Mouse (Mus musculus) olfactory bulb, adult 2 months (tissue): ENCODE results near the gene Kremen2. TPM values are rescaled to one million over a fixed set of nuclear protein-coding genes. Genes with fewer than 3 reads are reported as not detected.
A peak's percentile ranks its signal among the peaks of the same experiment; 100 is the strongest.

Experiments
- H3K27ac ChIP-seq: fragments of 200-500 bp; 2 replicates; pipeline ENCODE4 v1.5.1; 2012; ENCODE audit warnings: low read depth, low read length; ENCODE audit not compliant: insufficient read depth
- H3K4me1 ChIP-seq: fragments of 200-500 bp; 2 replicates; pipeline ENCODE4 v1.6.1; 2012; ENCODE audit warnings: low read length; ENCODE audit not compliant: control insufficient read depth, insufficient read depth
- H3K4me3 ChIP-seq: fragments of 200-500 bp; 2 replicates; pipeline ENCODE4 v1.5.1; 2012; ENCODE audit warnings: mild to moderate bottlenecking, low read depth, low read length, moderate library complexity; ENCODE audit not compliant: insufficient read depth
- CTCF ChIP-seq: fragments of 200-500 bp; IDR thresholded peaks from 2 replicates; pipeline ENCODE4 v1.5.1; 2012; ENCODE audit warnings: low read depth, mild to moderate bottlenecking, low read length, moderate library complexity; ENCODE audit not compliant: insufficient read depth
- POLR2A ChIP-seq: fragments of 200-500 bp; IDR thresholded peaks from 2 replicates; pipeline ENCODE4 v1.6.1; 2012; ENCODE audit warnings: mild to moderate bottlenecking, low read depth, low read length, moderate library complexity; ENCODE audit not compliant: insufficient read depth
- WGBS: fragments of 180-500 bp; shearing (Covaris S2); methylation state at CpG from one replicate; pipeline ENCODE4 v1.1.7; 2018; 5-methylcytosine and 5-hydroxymethylcytosine counted together
- polyA plus RNA-seq: library from polyadenylated mRNA; stranded (reverse); fragments of >200 nt; gene quantifications from 2 replicates; pipeline ENCODE4 v1.2.4, GENCODE M21; 2012; ENCODE audit warnings: low replicate concordance; ENCODE audit not compliant: missing spikeins, insufficient read depth, insufficient read length

Kremen2 gene
- polyA plus RNA-seq, 1 experiment: not detected

DNA sequence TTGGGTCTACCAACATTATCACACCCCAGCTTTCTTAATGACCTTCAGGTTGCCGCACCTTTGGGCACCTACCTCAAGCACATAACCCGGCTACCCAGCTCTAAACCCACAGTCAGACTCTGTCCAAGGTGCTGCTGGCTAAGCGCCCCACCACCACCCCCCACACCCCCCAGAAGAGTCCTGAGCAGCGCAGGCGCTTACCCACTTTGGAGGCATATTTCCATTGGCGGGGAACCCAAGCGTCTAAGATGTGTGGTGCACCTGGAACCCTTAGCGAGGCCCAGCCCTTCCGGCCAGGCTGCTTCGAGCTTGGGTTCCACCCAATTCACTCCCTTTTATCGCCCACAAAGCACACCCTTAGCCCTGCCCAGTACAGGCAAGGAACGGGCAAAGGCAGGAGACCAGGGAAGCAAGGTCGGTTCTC, 5.0 kb downstream of the Kremen2 start, which contains the start of gene Paqr4:
Gene Paqr4, minus strand, starts transcription at position 270 of the 424 bp plus-strand sequence.
- TF ChIP-seq POLR2A (no peak), CTCF (no peak)
- peak within 1 kb of the TSS; percentile 86 for H3K4me3 ChIP-seq
- WGBS: 11% methylated on average over 13 of the region's 13 CpGs
- H3K4me1 ChIP-seq: peaks cover 36% of the 10 kb centered on the region
- H3K27ac ChIP-seq: peak within 1 kb of the TSS; percentile 76

DNA sequence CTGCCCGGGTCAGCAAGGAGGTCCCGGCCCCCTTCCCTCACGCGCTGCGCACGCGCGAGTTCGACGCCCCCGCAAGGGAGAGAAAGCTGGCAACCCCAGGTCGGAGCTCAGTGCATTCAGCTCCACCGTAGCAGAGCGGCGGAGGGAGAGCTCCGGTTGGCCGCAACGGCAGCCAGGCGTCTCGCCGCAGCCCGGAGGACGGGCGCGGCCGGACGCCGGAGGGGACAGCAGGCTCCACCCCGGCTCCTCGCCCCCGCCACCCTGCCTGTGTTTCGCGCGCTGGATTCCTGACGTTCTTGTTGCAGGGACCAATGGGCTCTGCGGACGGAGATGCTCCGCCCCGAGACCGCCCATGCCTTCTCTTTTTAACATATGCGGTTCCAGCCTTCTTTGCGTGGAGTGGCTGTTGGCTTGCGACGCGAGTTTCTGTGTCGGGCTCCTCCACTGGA, 5.5 kb downstream of the Kremen2 start:
- TF ChIP-seq CTCF (no peak), POLR2A (peak; percentile 92)
- Histone ChIP-seq H3K4me3 (peak overlapping the region; percentile 86), H3K27ac (peak overlapping the region; percentile 76; the same call in 1 of the 2 replicates), H3K4me1 (peaks cover 32% of the 10 kb centered on the region)
- WGBS: under 1% methylated on average over 46 of the region's 46 CpGs

DNA sequence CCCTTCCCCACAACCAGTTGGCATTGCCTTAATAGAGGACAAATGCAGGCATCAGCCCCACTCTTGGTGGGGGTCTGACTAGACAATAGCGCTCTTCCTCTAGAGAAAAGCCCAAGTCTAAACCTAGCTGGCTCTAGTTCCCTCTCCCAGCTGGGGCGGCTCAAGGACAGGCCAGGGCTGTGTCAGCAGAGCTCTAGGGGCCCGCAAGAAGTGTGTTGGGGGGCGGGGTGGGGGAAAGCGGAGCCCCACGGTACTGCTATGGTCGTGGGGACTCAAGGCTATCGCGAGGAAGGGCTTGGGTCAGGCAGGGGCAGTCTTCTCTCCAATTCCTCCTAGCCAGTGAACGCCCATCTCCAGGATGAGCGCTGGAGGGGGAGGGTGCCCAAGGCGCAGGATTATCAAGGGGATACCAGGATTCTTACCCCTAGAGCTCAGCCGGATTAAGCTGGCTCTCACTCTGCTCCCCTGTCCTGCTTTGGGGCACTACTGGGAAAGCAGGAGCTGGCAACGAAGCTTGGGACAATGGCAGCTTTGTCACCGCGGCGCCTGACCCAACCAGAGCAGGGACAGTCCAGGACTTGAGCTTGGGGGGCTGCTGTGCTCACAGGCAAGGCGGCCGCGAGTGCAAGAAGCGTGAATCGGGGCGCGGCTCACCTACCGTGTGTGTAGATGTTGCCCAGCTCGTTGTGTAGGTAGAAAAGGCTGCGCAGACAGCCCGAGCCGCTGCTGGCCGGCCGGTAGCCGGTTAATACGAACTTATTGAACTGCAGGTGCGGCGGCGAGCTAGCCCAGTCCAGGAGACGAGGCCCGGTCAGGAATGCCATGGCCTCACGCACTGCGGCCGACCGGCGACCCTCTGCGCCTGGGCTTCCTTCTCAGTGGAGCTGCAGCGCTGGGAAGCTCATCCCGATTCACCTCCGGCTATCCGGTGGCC, 6.2 kb downstream of the Kremen2 start:
- Histone ChIP-seq H3K4me3 (peak overlapping the region; percentile 86), H3K27ac (peak overlapping the region; percentile 76), H3K4me1 (peaks cover 27% of the 10 kb centered on the region)
- no peak for TF ChIP-seq POLR2A
- no peak for TF ChIP-seq CTCF
- 2% methylated on average over 48 of the region's 48 CpGs for WGBS

DNA sequence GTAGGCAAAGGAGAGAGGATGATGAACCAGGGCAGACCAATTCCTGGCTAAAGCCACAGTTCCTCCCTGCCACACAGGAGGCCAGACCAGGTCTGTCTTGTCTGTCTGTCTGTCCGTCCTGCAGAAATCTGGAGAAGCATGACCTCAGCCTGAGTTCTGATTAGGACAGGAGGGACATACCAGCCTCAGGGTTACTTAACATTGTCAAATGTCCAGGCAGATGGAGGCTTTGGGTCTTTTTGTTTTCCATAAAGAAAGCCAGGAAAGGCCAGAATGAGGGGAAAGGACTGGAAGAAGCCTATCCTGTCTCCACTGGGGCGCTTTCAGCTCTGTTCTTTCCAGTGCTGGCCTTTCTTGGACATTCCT, 6.8 kb downstream of the Kremen2 start:
- Histone ChIP-seq H3K27ac (no peak overlapping the region), H3K4me1 (peaks cover 27% of the 10 kb centered on the region), H3K4me3 (peak overlapping the region; percentile 86; the same call in 1 of the 2 replicates)

DNA sequence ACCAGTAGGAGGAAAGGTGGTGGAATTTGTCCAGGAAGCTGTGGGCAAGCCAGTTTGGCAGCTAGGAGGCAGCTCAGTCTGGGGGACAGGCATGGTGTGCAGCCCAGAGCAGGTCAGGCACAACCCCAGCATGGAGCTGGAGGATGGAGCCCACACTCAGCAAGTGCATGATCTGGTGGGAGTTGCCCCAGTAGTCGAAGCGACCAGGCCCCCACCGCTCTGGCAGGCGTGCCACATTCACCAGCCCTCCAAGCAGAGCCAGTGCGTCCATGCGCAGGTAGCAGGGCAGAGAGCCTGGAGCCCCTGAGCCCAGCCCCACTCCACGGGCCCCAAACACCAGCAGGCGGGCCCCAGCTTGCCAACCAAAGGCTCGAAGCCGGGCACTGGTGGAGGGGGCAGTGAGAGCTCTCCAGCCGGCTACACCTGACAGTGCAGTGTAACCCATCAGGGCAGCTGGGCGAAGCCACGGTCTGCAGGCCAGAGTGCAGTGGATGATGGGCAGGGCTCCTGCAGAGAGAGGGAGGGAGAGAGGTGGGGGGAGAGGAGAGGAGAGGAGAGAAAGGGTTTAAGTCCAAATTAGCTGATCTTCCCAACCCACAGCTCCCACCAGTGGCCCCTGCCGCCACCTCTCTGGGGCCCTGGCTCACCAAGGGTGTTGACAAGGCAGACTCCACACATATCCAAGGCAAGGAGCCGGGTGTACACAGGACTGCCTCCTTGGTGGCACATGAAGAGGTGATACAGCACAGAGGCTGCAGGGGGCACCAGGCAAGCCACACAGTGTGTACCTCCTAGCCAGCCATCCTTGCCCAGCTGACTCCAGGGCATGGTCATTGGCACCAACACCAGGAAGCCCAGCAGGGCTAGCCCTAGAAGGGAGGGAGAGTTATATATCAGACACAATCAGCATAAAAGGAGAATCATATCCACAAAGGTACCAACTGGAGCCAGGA, 7.9 kb downstream of the Kremen2 start:
- Histone ChIP-seq H3K27ac (no peak overlapping the region), H3K4me1 (peaks cover 27% of the 10 kb centered on the region), H3K4me3 (no peak overlapping the region)
- 74% methylated on average over 15 of the region's 15 CpGs for WGBS
- TF ChIP-seq CTCF (no peak), POLR2A (no peak)

More for the DNA sequence above, 6.8 kb downstream of the Kremen2 start:
- TF ChIP-seq CTCF (no peak), POLR2A (no peak)
- 64% methylated on average over 2 of the region's 2 CpGs for WGBS

DNA sequence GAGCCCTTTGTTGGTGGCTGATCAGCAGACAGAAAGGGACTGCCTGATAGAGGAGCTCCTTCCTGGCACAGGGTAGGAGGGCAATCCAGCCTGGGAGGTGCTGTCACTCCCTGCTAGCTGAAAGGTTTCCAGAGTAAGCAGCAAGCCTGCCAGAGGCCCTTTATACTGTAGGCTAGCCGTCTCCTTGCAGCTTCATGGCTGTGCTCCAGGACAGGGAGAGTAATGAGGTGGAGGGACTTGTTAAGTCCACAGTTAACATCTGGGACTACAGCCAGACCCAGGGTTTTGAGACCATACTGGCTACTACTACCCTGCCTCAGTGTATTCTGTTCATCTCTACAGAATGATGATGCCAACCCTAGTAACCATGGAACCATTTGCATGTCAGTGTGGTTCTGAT, 11.3 kb downstream of the Kremen2 start:
- Histone ChIP-seq H3K27ac (no peak overlapping the region), H3K4me1 (peaks cover 11% of the 10 kb centered on the region), H3K4me3 (no peak overlapping the region)
- TF ChIP-seq CTCF (no peak), POLR2A (no peak)
- 52% methylated on average over 1 of the region's 1 CpGs for WGBS

DNA sequence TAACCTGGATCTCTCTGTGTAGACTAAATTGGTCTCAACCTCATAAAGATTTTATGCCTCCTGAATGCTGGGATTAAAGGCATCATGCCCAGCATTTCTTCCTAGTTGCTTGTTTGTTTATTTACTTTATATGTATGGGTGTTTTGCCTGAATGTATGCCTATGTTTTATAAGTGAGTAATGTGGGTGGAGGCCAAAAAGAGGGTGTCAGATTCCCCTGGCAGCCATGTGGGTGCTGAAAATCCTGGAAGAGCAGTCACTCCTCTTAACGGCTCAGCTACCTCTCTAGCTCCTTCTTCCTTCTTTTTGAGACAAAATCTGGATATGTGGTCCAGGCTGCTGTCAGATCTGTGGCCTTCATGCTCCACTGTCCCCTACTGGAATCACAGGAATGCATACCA, 15.2 kb downstream of the Kremen2 start:
- no peak for TF ChIP-seq POLR2A
- no peak for TF ChIP-seq CTCF
- peaks cover 6% of the 10 kb centered on the region; the same call in 1 of the 2 replicates for H3K4me1 ChIP-seq
- H3K4me3 ChIP-seq: no peak overlapping the region
- H3K27ac ChIP-seq: no peak overlapping the region
- 38% methylated on average over 1 of the region's 1 CpGs for WGBS

DNA sequence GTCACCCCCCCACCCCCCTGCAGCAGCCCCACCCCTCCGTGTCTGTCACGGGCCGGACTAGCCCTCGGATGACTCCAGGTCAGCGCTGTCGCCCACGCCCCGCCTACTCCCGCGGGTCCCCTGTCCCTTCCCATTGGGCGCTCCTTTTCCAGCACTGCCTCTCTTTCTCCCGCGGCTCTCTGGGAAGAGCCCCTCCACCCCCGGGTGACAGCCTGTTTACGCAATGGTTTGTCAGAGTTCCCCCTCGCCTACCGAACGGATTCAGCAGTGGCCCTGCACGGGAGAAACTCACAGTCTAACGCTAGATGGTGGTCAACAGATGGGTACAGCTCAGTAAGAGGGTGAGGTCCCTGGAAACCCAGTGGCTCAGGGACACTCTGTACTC, 18.9 kb downstream of the Kremen2 start:
- 0% methylated on average over 20 of the region's 20 CpGs for WGBS
- H3K27ac ChIP-seq: no peak overlapping the region
- no peak for TF ChIP-seq POLR2A
- TF ChIP-seq CTCF: no peak
- H3K4me3 ChIP-seq: peak overlapping the region; percentile 67
- peaks cover 6% of the 10 kb centered on the region; the same call in 1 of the 2 replicates for H3K4me1 ChIP-seq

DNA sequence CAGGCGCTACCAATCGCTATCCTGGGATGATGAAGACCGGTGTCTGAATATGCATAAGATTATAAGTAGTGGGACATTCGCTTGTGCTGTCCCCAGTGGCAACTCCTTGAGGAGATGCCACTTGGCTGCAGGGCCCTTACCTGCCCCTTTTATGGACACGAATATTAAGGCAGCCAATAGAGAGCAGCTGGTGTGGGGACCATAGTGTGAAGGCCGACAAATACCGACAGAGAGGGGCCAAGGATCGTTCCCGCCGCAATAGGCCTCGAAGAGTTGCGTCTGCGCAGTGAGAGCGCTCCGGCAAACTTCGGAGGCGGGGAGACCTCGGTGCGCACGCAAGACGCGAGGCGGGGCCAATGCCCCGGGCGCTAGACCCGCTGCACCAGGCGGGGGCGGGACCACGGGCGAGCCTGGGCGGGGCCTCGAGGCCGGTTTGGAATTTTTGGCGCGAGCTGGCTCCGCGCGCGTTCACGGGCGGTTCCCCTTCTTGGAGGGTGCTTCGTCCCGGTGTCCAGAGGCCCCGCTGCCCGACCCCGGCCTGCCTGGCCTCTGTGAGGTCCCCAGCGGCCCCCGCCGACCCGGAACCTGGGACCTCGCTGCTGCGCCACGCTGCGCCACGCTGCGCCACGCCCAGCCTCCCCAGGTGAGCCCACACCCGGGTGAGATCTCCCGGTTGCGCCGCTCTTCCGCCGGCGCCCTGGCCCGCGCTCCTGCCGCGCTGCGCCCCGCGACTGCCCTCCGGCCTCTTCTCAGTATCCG, 19.5 kb downstream of the Kremen2 start, which contains the start of gene Pkmyt1:
Gene Pkmyt1, plus strand, starts transcription at position 338 of the 759 bp plus-strand sequence.
- peaks cover 6% of the 10 kb centered on the region; the same call in 1 of the 2 replicates for H3K4me1 ChIP-seq
- under 1% methylated on average over 73 of the region's 73 CpGs for WGBS

More for the DNA sequence above, 19.5 kb downstream of the Kremen2 start, which contains the start of gene Pkmyt1:
- Histone ChIP-seq H3K27ac (0 out of 2 replicates have a peak within 1 kb of the TSS, but pooled peaks have one; percentile 10), H3K4me3 (peak within 1 kb of the TSS; percentile 67)
- no peak for TF ChIP-seq CTCF
- peak; percentile 74 for TF ChIP-seq POLR2A
